Mouse (Mus musculus) cerebellum, adult 11-12 months (tissue): ENCODE data around the gene Thsd4.

ENCODE experiments used
- DNase-seq: peaks from one replicate; pipeline ENCODE4 v3.0.0; 2022

Gene Thsd4

GRCm38 (mm10) chr9:60129235-60129991 is 392.4 kb downstream of the Thsd4 start:
- no peak for DNase-seq

GRCm38 (mm10) chr9:60126961-60127360 is 394.9 kb downstream of the Thsd4 start:
- DNase-seq: no peak

- no peak for DNase-seq
Measured at GRCm38 (mm10) chr9:60124102-60124501, 397.7 kb downstream of the Thsd4 start.

GRCm38 (mm10) chr9:60123066-60123465 is 398.8 kb downstream of the Thsd4 start:
- DNase-seq: no peak

- no peak for DNase-seq
Measured at GRCm38 (mm10) chr9:60119846-60120245, 402.0 kb downstream of the Thsd4 start.

GRCm38 (mm10) chr9:60117831-60118230 is 404.0 kb downstream of the Thsd4 start:
- no peak for DNase-seq

- DNase-seq: no peak
Measured at GRCm38 (mm10) chr9:60115711-60116247, 406.1 kb downstream of the Thsd4 start.

GRCm38 (mm10) chr9:60115306-60115705 is 406.5 kb downstream of the Thsd4 start:
- no peak for DNase-seq

GRCm38 (mm10) chr9:60110200-60110599 is 411.6 kb downstream of the Thsd4 start:
- no peak for DNase-seq

GRCm38 (mm10) chr9:60106683-60107082 is 415.2 kb downstream of the Thsd4 start:
- no peak for DNase-seq

GRCm38 (mm10) chr9:60106106-60106505 is 415.7 kb downstream of the Thsd4 start:
- DNase-seq: no peak

- DNase-seq: no peak
Measured at GRCm38 (mm10) chr9:60094211-60094610, 427.6 kb downstream of the Thsd4 start.

- DNase-seq: no peak
Measured at GRCm38 (mm10) chr9:60092428-60092827, 429.4 kb downstream of the Thsd4 start.

- no peak for DNase-seq
Measured at GRCm38 (mm10) chr9:60089441-60089840, 432.4 kb downstream of the Thsd4 start.

GRCm38 (mm10) chr9:60088101-60088500 is 433.7 kb downstream of the Thsd4 start:
- DNase-seq: no peak

GRCm38 (mm10) chr9:60082107-60082581 is 439.7 kb downstream of the Thsd4 start:
- DNase-seq: no peak

GRCm38 (mm10) chr9:60077761-60078160 is 444.1 kb downstream of the Thsd4 start:
- no peak for DNase-seq

GRCm38 (mm10) chr9:60076396-60076795 is 445.4 kb downstream of the Thsd4 start:
- no peak for DNase-seq

GRCm38 (mm10) chr9:60071620-60072263 is 450.1 kb downstream of the Thsd4 start:
- no peak for DNase-seq

GRCm38 (mm10) chr9:60067241-60067640 is 454.6 kb downstream of the Thsd4 start:
- DNase-seq: no peak

GRCm38 (mm10) chr9:60065184-60065583 is 456.7 kb downstream of the Thsd4 start:
- no peak for DNase-seq

- DNase-seq: no peak
Measured at GRCm38 (mm10) chr9:60063191-60063720, 458.6 kb downstream of the Thsd4 start.

- DNase-seq: no peak
Measured at GRCm38 (mm10) chr9:60056131-60056530, 465.7 kb downstream of the Thsd4 start.

- DNase-seq: no peak
Measured at GRCm38 (mm10) chr9:60054951-60055350, 466.9 kb downstream of the Thsd4 start.
